Mouse (Mus musculus) frontal cortex, adult 2 months (tissue): ENCODE measurements around the gene Rreb1. TPM values are rescaled to one million over a fixed set of nuclear protein-coding genes. Genes with fewer than 3 reads are reported as not detected.

ENCODE experiments used
- DNase-seq, 2 experiments: peaks; one replicate each; pipeline ENCODE4 v3.0.0; 2022; ENCODE audit warnings: low spot score in 1 of 2; ENCODE audit errors: extremely low spot score in 1 of 2
- polyA plus RNA-seq: library from polyadenylated mRNA; depleted of rRNA; stranded (reverse); fragments of >200 nt; gene quantifications from 2 replicates; pipeline ENCODE4 v1.2.3, GENCODE M21; 2012

The Rreb1 gene
- polyA plus RNA-seq, 1 experiment = 38.2 TPM

DNA sequence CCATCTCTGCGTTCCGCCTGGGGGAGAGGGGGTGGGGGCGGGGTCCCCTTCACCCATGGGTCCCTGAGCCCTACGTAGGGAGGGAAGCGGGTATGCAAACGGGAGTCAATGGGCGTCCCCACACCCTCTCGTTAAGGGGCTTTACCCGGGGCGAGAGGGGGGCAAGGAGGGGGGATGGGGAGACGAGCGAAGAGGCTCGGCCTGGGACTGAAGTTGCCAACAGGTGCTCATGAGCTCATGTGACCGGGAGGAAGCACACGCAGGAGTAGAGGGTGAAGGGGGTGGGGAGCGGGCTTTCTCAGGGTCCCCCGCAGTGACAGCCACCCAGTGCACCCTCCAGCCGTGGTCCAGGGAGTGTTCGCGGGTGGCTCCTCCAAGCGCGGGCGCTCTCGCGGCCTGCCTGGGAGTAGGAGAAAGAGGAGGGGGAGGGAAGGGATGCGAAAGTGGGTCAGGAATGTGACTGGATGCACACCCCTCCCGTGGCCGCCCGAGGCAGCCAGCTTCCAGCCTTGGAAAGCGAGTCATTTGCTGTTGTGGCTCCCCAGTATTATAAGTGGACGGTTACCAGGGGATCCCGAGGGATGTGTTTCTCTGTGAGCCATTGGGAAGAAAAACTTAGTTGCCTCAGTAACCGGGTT, 513 bp downstream of the Rreb1 start:
- DNase-seq = peak; percentile 8 to 36

DNA sequence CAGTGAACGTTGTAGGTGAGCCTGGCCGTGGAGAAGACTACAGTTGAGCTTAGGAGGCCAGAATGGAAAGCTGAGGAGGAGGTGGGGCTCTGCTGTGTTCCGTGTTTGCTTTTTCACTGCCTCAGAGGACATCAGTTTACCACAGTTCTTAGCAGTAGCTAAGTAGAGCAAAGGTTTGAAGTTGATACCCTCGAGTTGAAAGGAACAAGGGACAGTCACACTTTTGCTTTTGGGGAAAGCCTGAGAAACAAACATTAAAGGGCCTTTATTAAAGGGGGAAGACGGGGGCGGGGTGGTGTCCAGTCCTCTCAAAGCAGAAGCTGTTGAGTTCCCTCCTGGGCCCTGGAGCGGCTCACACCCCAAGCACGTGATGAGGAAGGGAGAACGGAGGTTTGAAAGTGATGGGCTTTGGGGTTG, 1.1 kb downstream of the Rreb1 start:
- peak in 1 of 2 experiments; percentile 16 for DNase-seq

DNA sequence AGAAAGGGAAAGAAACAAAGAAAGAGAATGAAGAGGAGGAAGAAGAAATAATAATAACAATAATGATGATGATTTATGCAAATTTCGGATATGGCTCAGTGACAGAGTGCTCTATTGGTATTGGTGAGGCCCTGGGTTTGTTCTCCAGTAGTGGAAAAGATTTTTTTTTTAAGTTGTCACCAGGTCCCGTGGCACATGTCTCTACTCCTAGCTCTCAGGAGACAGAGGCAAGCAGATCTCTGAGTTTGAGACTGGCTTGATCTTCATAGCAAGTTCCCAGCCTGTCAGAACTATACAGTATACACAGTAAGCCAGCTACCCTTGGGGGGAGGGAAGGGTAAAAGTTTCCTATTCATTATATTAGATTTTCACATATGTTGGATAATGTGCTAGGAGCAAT, 3.4 kb downstream of the Rreb1 start:
- no peak for DNase-seq

DNA sequence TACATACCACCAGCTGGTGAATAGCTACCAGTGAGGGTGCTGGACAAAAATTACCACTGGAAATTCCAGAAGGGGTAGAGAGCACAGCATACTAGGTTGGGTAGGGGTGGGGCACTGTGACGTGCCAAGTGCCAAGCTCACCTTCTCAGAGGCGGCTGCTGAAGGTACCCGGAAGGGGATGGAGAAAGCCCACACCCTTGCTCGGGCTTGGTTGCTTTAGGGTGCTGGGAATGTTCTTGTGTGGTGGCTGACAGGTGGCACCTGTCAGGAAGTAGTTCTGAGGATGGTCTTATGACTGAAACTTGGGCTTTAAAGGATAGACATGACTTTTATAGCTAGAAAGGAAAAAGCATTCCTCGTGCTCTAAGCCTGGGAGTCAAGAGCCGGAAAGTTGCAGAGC, 3.9 kb downstream of the Rreb1 start:
- DNase-seq = no peak

DNA sequence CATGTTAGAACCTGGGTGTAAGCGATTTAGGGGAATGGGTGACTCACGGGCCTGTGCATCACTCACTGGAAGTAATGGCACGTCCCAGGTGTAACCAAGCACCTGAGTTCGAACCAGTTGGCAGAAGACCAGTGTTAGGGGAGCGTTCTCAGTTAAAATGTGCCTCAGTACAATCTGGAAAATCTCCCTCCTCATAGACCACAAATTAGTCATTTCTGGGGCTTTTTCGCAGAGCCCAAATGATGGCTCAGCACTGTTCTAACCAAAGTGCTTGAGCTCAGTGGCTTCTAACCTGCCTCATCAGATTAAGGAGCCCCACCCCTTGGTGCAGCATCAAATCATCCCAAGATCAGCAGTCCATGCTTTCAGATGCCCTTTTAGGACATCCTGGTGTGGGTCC, 5.5 kb downstream of the Rreb1 start:
- DNase-seq = no peak

DNA sequence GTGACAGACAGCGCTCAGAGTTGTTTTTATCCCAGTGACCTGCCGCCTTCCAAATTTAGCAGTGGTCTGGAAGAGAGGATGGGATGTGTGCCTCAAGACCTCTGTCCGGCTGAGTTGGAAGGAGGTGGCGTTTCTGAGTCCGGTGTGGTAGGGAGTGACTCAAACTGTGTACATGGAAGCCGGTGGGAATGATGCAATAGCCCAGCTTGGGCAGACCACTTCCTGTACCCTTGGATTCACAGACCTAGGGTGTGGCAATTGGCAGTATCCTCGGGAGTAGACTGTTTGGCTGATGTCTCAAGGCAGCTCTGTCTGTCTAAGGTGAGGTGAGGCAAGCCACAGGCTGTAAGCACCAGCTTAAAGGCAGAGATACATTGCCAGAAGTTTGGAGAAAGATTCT, 6.0 kb downstream of the Rreb1 start:
- no peak for DNase-seq

DNA sequence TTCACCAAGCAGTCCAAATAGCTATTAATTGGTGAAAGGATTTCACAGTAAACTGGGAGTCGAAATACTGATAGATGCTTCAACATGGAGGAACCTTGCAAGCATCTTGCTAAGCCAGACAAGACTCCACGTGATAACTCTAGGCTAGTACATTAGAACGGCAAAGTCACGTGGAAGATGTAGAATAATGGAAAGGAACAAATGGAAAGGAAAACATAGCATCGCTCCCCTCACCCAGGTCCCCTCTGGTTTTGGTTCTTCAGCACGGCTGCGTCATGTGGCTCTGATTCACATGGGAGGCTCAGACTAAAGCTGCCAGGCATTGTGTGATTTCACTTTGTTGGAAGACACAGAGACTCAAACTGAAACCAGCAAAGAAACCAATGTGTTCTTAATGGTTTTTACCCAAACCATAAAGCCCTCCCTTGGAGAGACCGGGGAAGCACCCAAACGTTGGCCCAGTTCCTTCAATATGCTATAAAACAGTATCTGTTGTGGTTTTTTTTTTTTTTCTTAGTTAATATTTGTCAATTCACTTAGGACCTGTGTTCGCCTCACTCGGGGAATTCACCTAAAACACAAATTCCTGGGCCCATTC, 14.6 kb downstream of the Rreb1 start:
- no peak for DNase-seq

DNA sequence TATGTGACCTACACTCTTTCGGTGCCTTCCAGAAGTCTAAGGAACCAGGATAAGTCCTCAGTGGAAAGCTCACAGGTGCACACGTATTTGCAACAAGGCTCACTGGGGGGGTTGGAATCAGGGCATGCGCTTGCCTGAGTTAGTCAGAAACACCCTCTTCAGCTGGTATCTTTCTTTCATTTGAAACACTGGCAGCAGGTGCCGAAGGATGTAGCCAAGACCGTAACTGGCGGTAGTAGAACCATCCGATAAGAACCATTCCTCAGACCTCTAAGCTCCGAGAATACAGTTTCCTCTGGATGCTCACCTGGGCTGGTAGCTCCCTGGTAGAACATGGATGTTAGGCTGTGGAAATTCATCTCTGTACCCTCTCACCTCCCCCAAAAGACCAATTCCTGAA, 20.6 kb downstream of the Rreb1 start:
- no peak for DNase-seq

DNA sequence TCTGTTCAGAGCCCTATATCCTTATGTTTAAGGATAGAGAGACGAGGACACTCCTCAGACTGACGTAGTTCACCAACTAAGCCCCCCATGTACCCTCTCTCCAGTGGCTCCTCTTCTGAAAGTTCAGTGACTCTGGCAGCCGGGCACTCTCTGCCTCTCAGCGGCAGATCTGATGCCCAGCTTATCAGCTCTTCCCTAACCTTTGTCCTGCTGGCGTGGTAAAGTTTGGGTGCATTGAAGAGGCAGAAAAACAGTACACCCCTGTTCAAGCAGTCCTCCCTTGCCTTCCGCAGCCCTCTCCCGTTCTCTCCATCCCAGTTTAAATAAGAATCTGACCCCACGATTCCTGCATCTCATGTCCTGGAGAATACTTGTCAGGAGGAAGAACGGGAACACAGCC, 21.2 kb downstream of the Rreb1 start:
- no peak for DNase-seq

DNA sequence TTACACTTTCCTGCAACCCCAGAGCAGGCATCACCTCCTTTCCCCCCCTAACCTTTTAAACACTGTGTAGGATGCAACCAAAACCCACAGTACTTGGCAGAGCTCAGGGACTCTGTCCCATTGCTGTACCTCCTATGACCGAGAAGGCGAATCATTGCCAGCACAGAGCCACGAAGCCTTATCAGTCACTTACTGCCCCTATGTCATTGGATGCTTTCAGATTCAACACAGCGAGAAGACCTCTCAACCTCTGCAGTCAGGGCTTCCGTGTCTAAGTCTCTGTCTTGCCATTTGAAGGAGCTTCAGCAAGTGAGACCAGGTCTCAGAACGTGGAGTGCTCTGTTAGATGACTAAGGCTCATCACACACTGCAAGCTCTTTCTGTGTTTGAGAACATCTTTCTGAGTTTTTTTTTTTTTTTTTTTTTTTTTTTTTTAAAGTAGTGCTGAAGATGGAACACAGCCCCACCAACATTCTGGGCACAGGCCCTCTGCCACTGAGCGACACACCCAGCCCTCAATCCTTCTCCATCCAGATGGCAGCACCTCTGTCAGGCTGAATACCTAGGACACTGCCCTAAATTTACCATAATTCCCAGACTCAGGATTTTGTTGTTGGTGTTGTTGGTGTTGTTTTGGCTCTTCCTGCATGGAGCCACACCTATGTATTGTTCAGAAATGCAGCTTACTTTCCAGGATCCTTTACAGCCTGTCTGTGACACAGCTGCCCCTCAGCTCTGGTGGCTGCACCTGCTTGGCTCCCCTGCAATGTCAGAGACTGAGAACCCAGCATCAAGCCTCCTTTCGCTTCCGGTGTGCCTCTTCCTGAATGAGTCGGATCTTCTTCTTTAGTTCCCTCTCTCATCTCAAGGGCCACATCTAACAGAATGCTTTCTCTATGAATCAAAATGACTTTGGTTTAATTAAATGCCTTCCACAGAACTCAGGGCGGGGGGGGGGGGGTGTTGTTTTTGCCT, 23.2 kb downstream of the Rreb1 start:
- DNase-seq = no peak

DNA sequence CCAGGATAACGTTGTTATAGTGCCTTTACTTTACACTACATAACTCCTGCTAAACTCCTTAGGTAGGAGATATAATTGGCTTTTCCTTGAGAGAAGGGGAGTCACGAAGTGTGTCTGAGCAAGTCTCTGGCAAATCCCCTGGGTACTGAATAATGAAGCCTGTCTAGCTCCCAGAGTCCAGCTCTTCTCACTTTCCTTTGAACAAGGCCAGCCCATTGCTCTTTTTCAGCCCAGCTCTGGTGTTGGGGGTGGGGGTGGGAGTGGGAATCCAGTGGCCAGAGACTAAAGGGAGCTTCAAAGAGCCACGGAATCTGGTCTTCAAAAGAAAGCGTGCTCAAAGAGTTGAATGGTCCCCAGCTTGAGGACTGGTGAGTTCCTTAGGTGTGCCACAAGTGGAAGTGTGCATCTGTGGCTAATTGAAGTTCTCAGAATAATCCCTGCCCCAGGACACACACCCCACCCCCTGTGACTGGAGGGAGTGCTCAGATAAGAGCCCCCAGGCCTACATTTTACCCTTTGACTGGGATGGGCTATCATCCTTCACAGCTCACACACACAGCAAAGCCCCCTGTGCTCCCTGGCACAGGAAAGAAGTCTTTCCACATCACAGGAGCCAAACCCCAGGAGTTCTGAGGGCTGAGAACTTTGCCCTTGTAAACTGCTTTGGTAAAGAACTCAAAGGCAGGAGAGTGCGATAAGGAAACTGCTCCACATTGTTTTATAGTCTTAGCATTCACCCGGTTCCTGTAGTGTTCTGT, 24.2 kb downstream of the Rreb1 start:
- no peak for DNase-seq

DNA sequence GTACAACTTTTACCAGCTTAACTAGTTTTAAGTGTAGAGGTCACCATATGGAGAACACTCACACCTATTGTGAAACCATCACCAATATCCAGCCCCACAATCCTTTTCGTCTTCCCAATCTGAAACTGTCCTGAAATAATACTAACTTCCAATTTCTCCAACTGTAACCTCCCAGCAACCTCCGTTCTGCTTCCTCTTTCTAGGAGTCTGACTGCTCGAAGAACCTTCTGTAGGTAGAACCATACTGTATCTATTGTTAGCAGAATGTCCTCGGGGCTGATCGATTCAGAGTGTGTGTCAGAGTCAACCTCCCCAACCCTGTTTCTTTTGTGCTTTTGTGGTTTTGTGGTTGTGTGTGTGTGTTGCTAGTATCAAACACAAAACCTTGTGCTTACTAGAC, 25.0 kb downstream of the Rreb1 start:
- no peak for DNase-seq

DNA sequence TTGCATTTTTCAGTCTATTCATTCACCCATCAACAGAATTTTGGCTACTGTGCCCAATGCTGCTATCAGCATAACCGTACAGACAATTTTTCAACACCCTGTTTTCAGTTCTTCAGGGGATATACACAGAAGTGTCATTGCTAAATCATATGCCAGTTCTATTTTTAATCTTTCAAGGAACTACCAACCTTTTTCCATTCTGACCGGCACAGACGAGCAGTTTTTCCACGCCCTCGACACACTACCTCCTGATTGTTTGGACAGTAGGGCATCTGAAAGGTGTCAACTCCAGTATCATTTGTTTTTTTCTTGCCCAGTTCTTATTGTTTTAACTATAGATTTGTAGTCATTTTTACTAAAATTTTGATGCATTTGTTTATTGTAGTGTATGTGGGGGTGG, 25.8 kb downstream of the Rreb1 start:
- DNase-seq = no peak

DNA sequence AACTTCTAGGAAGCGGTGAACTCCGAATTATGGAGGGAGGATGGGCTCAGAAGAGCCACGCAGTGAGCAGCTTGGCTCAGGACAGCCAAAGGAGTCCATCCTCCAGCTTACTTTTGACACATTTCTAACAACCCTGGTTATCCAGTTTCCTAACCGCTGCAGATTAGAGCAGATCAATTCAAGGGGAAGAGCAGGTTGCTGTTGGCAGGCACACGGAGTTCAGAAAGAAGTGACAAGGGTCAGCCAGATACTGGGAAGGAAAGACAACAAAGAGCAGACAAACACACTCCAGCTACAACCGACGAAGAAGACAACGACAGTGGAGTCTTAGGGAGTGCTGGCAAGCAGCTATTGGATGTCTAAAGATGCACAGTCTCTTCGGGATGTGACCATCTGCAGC, 36.8 kb downstream of the Rreb1 start:
- no peak for DNase-seq

DNA sequence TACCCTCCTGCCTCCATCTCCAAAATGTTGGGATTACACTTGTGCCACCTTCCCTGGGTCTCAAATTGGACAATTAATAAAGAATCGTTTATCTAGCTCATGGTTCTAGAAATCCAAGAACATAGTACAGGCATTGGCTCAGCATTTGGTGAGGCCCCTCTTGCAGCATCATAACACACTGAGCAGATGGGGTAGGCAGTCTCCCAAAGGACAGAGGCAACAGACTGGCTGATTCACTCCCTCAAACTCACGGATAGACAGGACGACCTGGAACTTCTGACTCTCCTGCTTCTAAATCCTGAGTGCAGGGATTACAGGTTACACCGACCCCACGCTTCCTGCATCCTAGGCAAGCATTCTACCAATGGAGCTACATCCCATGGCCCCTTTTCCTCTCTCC, 38.5 kb downstream of the Rreb1 start:
- no peak for DNase-seq

DNA sequence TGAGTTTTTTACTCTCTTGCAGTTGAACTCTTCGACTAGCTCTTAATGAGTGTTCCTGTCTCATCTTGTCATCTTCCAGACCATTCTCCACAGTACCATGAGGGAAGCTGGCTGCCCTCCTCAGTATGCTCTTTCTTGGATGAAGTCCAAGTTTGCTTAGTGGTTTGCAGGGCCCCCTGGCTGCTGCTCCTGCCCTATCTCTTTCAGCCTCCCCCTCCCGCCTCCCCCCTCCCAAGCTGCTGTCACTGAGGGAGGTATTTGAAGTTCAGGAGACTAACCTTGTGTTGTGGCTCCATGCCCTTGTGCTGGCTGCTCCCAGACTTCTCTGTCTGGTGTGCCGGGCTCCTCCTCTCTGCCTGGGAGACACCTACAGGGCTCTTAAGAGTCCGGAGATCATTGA, 43.2 kb downstream of the Rreb1 start:
- DNase-seq = no peak

DNA sequence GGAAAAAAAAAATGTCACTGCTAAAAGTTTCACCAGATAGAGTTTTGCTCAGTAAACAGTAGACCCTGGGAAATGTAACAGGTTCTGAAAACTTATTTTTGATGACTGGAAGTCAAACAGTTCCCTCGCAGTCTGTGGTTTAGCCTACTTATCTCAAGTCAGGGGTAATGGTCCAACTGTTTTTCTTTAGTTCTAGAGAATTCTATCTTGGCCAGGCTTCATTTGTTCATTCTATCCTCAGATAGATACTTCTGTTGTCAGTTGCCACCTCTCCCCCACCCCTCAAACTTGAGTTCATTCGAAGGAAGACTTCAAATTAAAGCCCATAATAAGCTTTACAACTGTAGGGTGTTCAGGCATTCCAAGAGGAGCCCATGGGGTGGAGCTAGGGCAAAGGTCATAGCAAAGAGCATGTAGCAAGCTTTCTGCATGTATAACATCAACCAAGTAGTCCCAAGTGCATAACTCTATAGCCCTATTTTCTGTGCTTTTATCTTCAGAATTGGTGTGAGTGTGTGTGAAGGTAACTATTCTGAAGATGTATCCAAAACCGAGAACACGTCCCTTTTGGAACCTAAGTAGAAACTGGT, 46.2 kb downstream of the Rreb1 start:
- DNase-seq = no peak

DNA sequence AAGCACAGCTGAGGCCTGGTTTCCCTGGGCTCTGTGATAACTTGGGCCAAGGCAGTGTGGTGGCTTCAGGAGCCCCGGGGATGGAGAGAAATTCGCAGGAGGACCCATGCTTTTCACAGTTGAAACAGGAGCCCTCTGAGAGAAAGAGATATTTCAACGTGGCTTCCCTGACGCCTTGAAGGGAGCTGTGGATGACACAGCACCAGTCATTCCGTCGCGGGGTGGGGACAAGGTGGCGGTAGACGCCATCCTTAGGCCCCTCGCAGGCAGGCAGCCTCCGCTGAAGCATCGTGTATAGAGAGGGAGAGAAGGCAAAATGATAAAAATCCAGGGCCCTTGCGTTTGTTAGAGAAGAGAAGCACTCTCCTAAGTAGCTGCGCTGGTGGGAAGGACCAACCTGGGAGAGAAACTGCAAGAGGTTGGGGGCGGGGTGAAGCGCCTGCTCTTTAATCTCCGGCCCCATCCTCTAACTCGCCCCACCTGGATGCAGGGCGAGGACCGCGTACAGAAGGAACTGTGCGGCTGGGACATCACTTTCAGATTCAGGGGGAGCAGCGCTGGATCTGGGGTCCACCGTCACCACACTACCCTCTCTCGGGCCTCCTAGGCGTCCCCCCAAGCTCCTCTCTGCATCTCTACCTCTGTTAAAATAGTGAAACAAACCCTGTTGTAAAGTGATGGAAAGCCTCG, 46.9 kb downstream of the Rreb1 start:
- DNase-seq = peak in 1 of 2 experiments; percentile 16

DNA sequence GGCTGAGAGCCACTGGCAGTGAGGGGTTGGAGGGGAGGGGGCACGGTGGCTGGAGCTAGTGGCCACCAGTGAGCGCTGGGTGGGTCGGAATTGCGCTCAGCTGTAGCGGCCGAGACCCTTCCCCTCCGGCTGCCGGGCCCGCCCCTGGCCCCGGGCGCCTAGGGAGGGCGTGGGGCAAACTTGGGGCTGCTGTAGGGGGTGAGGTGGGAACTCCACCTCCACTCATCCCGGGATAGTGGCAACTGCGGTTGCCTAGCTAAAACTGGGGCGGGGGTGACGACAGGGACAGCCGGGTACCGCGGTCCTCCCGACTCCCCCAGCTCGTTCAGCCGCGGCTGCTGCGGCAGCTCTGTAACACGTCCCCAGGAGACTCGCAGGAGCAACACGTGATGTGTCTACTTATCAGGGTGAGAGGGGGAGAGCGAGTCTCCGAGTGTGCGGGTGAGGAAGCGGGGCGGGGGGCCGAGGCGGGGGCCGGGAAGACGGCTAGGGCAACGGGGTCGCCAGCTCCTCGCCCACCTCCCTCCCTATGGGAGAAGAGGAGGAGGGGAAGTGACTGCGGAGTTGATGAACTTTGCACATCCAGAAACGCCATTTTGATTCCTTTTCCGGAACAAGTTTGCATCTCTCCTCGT, 47.6 kb downstream of the Rreb1 start:
- peak in 1 of 2 experiments; percentile 38 for DNase-seq
